Mouse (Mus musculus) neural tube, embryonic 13.5 days (tissue): Measurements from ENCODE around the gene Gimap7. TPM values are rescaled to one million over a fixed set of nuclear protein-coding genes. Genes with fewer than 3 reads are reported as not detected.

Source experiments
- ATAC-seq: fragments of 200-750 bp; cut with Nextera tagmentation; 2 replicates; pipeline ENCODE4 v1.8.0; 2017; ENCODE audit warnings: low read depth, mild to moderate bottlenecking, moderate TSS enrichment, moderate library complexity
- H3K27ac ChIP-seq: fragments of 300-500 bp; sonication (generic); replicated peaks from 2 replicates; pipeline ENCODE4 v1.5.1; 2015; ENCODE audit warnings: moderate library complexity, mild to moderate bottlenecking, inconsistent platforms
- H3K27me3 ChIP-seq: fragments of 300-500 bp; sonication (generic); 2 replicates; pipeline ENCODE4 v1.6.1; 2015; ENCODE audit warnings: mild to moderate bottlenecking, inconsistent platforms
- H3K36me3 ChIP-seq: fragments of 300-500 bp; sonication (generic); 2 replicates; pipeline ENCODE4 v1.6.1; 2015; ENCODE audit warnings: mild to moderate bottlenecking, inconsistent platforms
- H3K4me1 ChIP-seq: fragments of 300-500 bp; sonication (generic); replicated peaks from 2 replicates; pipeline ENCODE4 v1.6.1; 2015; ENCODE audit warnings: inconsistent platforms
- H3K4me2 ChIP-seq: fragments of 300-500 bp; sonication (generic); 2 replicates; pipeline ENCODE4 v1.6.1; 2015; ENCODE audit warnings: inconsistent platforms, mild to moderate bottlenecking, moderate library complexity
- H3K4me3 ChIP-seq: fragments of 300-500 bp; sonication (generic); 2 replicates; pipeline ENCODE4 v1.5.1; 2015; ENCODE audit warnings: mild to moderate bottlenecking, inconsistent platforms
- H3K9ac ChIP-seq: fragments of 300-500 bp; sonication (generic); 2 replicates; pipeline ENCODE4 v1.6.1; 2015; ENCODE audit warnings: moderate library complexity, mild to moderate bottlenecking, inconsistent platforms
- H3K9me3 ChIP-seq: fragments of 300-500 bp; sonication (generic); 2 replicates; pipeline ENCODE4 v1.6.1; 2016; ENCODE audit warnings: inconsistent platforms
- WGBS: fragments of 180-500 bp; shearing (Covaris S2); methylation state at CpG from one replicate; pipeline ENCODE4 v1.1.7; 2015; 5-methylcytosine and 5-hydroxymethylcytosine counted together
- polyA plus RNA-seq: library from polyadenylated mRNA; unstranded; fragments of >200 nt; fragmentation: Nextera tagmentation; extraction: Ambion mirVana; gene quantifications from 2 replicates; pipeline ENCODE4 v1.2.1, GENCODE M21; 2015

Gimap7 gene
- polyA plus RNA-seq, 1 experiment from 2014 or later: not detected

- H3K4me3 ChIP-seq: no peak overlapping the region
- H3K4me2 ChIP-seq: no peak overlapping the region
- 83% methylated on average over 7 of the region's 7 CpGs for WGBS
- 0 out of 2 replicates have a peak, but pooled peaks cover 3% of the 10 kb centered on the region for H3K9me3 ChIP-seq
- no peak overlapping the region for H3K27ac ChIP-seq
- no peaks in the 10 kb centered on the region for H3K4me1 ChIP-seq
- no peak overlapping the region for H3K9ac ChIP-seq
- no peaks in the 10 kb centered on the region for H3K27me3 ChIP-seq
- H3K36me3 ChIP-seq: no peaks in the 10 kb centered on the region
- no peak for ATAC-seq
These were observed 20.2 kb upstream of the Gimap7 start for GRCm38 (mm10) chr6:48698066-48698856.

- Histone ChIP-seq H3K27ac (no peak overlapping the region), H3K4me1 (no peaks in the 10 kb centered on the region), H3K36me3 (no peaks in the 10 kb centered on the region), H3K4me2 (no peak overlapping the region), H3K9me3 (0 out of 2 replicates have a peak, but pooled peaks cover 3% of the 10 kb centered on the region), H3K4me3 (no peak overlapping the region), H3K27me3 (no peaks in the 10 kb centered on the region), H3K9ac (no peak overlapping the region)
- no peak for ATAC-seq
- WGBS: 84% methylated on average over 3 of the region's 3 CpGs
These were observed 19.5 kb upstream of the Gimap7 start for GRCm38 (mm10) chr6:48698888-48699287.

GRCm38 (mm10) chr6:48700251-48701075, 18.0 kb upstream of the Gimap7 start:
- Histone ChIP-seq H3K4me1 (no peaks in the 10 kb centered on the region), H3K27ac (0 out of 2 replicates have a peak overlapping the region, but pooled peaks have one; percentile 33), H3K4me2 (no peak overlapping the region), H3K27me3 (no peaks in the 10 kb centered on the region), H3K9ac (no peak overlapping the region), H3K9me3 (no peaks in the 10 kb centered on the region), H3K36me3 (no peaks in the 10 kb centered on the region), H3K4me3 (no peak overlapping the region)
- no peak for ATAC-seq
- 57% methylated on average over 5 of the region's 5 CpGs for WGBS

- no peaks in the 10 kb centered on the region for H3K4me1 ChIP-seq
- H3K9ac ChIP-seq: no peak overlapping the region
- no peaks in the 10 kb centered on the region for H3K36me3 ChIP-seq
- WGBS: 83% methylated on average over 7 of the region's 7 CpGs
- H3K27ac ChIP-seq: no peak overlapping the region
- no peak overlapping the region for H3K4me3 ChIP-seq
- no peaks in the 10 kb centered on the region for H3K9me3 ChIP-seq
- no peaks in the 10 kb centered on the region for H3K27me3 ChIP-seq
- no peak overlapping the region for H3K4me2 ChIP-seq
- ATAC-seq: no peak
These were observed 16.3 kb upstream of the Gimap7 start for GRCm38 (mm10) chr6:48702146-48702545.

GRCm38 (mm10) chr6:48702601-48703000, 15.8 kb upstream of the Gimap7 start:
- no peak overlapping the region for H3K27ac ChIP-seq
- no peaks in the 10 kb centered on the region for H3K27me3 ChIP-seq
- 78% methylated on average over 5 of the region's 5 CpGs for WGBS
- H3K9me3 ChIP-seq: no peaks in the 10 kb centered on the region
- H3K9ac ChIP-seq: no peak overlapping the region
- no peaks in the 10 kb centered on the region for H3K36me3 ChIP-seq
- no peak for ATAC-seq
- H3K4me1 ChIP-seq: no peaks in the 10 kb centered on the region
- H3K4me2 ChIP-seq: no peak overlapping the region
- no peak overlapping the region for H3K4me3 ChIP-seq

GRCm38 (mm10) chr6:48704146-48704545, 14.3 kb upstream of the Gimap7 start:
- H3K4me3 ChIP-seq: no peak overlapping the region
- H3K27me3 ChIP-seq: no peaks in the 10 kb centered on the region
- no peak for ATAC-seq
- no peaks in the 10 kb centered on the region for H3K36me3 ChIP-seq
- no peaks in the 10 kb centered on the region for H3K4me1 ChIP-seq
- H3K9me3 ChIP-seq: no peaks in the 10 kb centered on the region
- no peak overlapping the region for H3K4me2 ChIP-seq
- no peak overlapping the region for H3K9ac ChIP-seq
- H3K27ac ChIP-seq: no peak overlapping the region

- ATAC-seq: no peak
- Histone ChIP-seq H3K27me3 (no peaks in the 10 kb centered on the region), H3K9me3 (no peaks in the 10 kb centered on the region), H3K27ac (no peak overlapping the region), H3K4me3 (no peak overlapping the region), H3K4me1 (no peaks in the 10 kb centered on the region), H3K9ac (no peak overlapping the region), H3K36me3 (no peaks in the 10 kb centered on the region), H3K4me2 (peak overlapping the region; percentile 24; the same call in 1 of the 2 replicates)
- 70% methylated on average over 3 of the region's 3 CpGs for WGBS
These were observed 12.3 kb upstream of the Gimap7 start for GRCm38 (mm10) chr6:48706130-48706529.

- no peak for ATAC-seq
- Histone ChIP-seq H3K4me3 (no peak overlapping the region), H3K36me3 (no peaks in the 10 kb centered on the region), H3K4me1 (no peaks in the 10 kb centered on the region), H3K9me3 (no peaks in the 10 kb centered on the region), H3K27ac (no peak overlapping the region), H3K4me2 (no peak overlapping the region), H3K27me3 (no peaks in the 10 kb centered on the region), H3K9ac (no peak overlapping the region)
- WGBS: 84% methylated on average over 4 of the region's 4 CpGs
These were observed 1.9 kb downstream of the Gimap7 start for GRCm38 (mm10) chr6:48720326-48720725.

GRCm38 (mm10) chr6:48723468-48723867, 5.0 kb downstream of the Gimap7 start:
- WGBS: 88% methylated on average over 8 of the region's 8 CpGs
- H3K4me3 ChIP-seq: no peak overlapping the region
- no peaks in the 10 kb centered on the region for H3K27me3 ChIP-seq
- no peaks in the 10 kb centered on the region for H3K9me3 ChIP-seq
- H3K4me2 ChIP-seq: no peak overlapping the region
- peaks cover 5% of the 10 kb centered on the region; the same call in 1 of the 2 replicates for H3K4me1 ChIP-seq
- no peak overlapping the region for H3K9ac ChIP-seq
- H3K36me3 ChIP-seq: no peaks in the 10 kb centered on the region
- ATAC-seq: no peak
- no peak overlapping the region for H3K27ac ChIP-seq

GRCm38 (mm10) chr6:48725476-48725875, 7.1 kb downstream of the Gimap7 start:
- 0% methylated on average over 1 of the region's 1 CpGs for WGBS
- Histone ChIP-seq H3K4me1 (peaks cover 5% of the 10 kb centered on the region; the same call in 1 of the 2 replicates), H3K27ac (no peak overlapping the region), H3K4me3 (no peak overlapping the region), H3K27me3 (no peaks in the 10 kb centered on the region), H3K36me3 (no peaks in the 10 kb centered on the region), H3K4me2 (no peak overlapping the region), H3K9me3 (no peaks in the 10 kb centered on the region), H3K9ac (no peak overlapping the region)
- ATAC-seq: no peak

GRCm38 (mm10) chr6:48727761-48728160, 9.3 kb downstream of the Gimap7 start:
- Histone ChIP-seq H3K27ac (no peak overlapping the region), H3K27me3 (no peaks in the 10 kb centered on the region), H3K9ac (no peak overlapping the region), H3K36me3 (no peaks in the 10 kb centered on the region), H3K4me3 (no peak overlapping the region), H3K9me3 (no peaks in the 10 kb centered on the region), H3K4me1 (peaks cover 5% of the 10 kb centered on the region; the same call in 1 of the 2 replicates), H3K4me2 (no peak overlapping the region)
- 89% methylated on average over 5 of the region's 5 CpGs for WGBS
- ATAC-seq: no peak

- H3K9me3 ChIP-seq: no peaks in the 10 kb centered on the region
- no peak for ATAC-seq
- no peak overlapping the region for H3K4me2 ChIP-seq
- H3K36me3 ChIP-seq: no peaks in the 10 kb centered on the region
- no peak overlapping the region for H3K9ac ChIP-seq
- no peaks in the 10 kb centered on the region for H3K27me3 ChIP-seq
- H3K27ac ChIP-seq: no peak overlapping the region
- no peak overlapping the region for H3K4me3 ChIP-seq
- WGBS: 60% methylated on average over 8 of the region's 8 CpGs
- no peaks in the 10 kb centered on the region for H3K4me1 ChIP-seq
These were observed 14.5 kb downstream of the Gimap7 start for GRCm38 (mm10) chr6:48732864-48733304.
